Mouse (Mus musculus): ENCODE measurements around the gene Lyar. TPM values are rescaled to one million over a fixed set of nuclear protein-coding genes. Genes with fewer than 3 reads are reported as not detected.

Lyar gene
- polyA plus RNA-seq (2014; fragmentation: Nextera tagmentation; extraction: Ambion mirVana) = 211 and 221 TPM in 2 replicates

GRCm38 (mm10) chr5:38220328-38220912 lies at the start of gene Lyar, which contains the start of gene Zbtb49:
Lyar (plus strand) TSS chr5:38220470.
Zbtb49 (minus strand) TSS chr5:38220457.
- peak within 1 kb of the TSS; percentile 92 for H3K4me3 ChIP-seq (ENCODE audit: low read depth, low read length)
- DNase-seq (ENCODE audit: low spot score) (peak; percentile 94), ATAC-seq (replicated peaks; ENCODE audit: low FRiP score) (peak; percentile 91)
- H3K36me3 ChIP-seq (ENCODE audit: control insufficient read depth, insufficient read depth, low read length) = peaks cover 8% of the 10 kb centered on the region
- under 1% methylated on average over 55 of the region's 55 CpGs for WGBS
- H3K9ac ChIP-seq (ENCODE audit: low read depth, low read length) = peak within 1 kb of the TSS; percentile 84
- H3K4me1 ChIP-seq (replicated peaks; ENCODE audit: control insufficient read depth, insufficient read depth, low read length) = peaks cover 7% of the 10 kb centered on the region
- no peaks in the 10 kb centered on the region for H3K9me3 ChIP-seq (ENCODE audit: control insufficient read depth, low read length)
- H3K27me3 ChIP-seq (replicated peaks; ENCODE audit: control insufficient read depth, insufficient read depth, low read length) = no peaks in the 10 kb centered on the region
- H3K4me2 ChIP-seq = peak within 1 kb of the TSS; percentile 82
- H3K27ac ChIP-seq (ENCODE audit: low read depth, low read length) = peak within 1 kb of the TSS; percentile 55

- H3K4me2 ChIP-seq = no peak overlapping the region
- ATAC-seq (replicated peaks; ENCODE audit: low FRiP score) = no peak
- no peaks in the 10 kb centered on the region for H3K36me3 ChIP-seq (ENCODE audit: control insufficient read depth, insufficient read depth, low read length)
- no peak overlapping the region for H3K4me3 ChIP-seq (ENCODE audit: low read depth, low read length)
- no peaks in the 10 kb centered on the region for H3K4me1 ChIP-seq (replicated peaks; ENCODE audit: control insufficient read depth, insufficient read depth, low read length)
- no peak overlapping the region for H3K9ac ChIP-seq (ENCODE audit: low read depth, low read length)
- H3K27ac ChIP-seq (ENCODE audit: low read depth, low read length) = no peak overlapping the region
- whole genome bisulfite sequencing = 34% methylated on average over 5 of the region's 5 CpGs
- no peak for DNase-seq (ENCODE audit: low spot score)
- peaks cover 3% of the 10 kb centered on the region; the same call in 1 of the 2 replicates for H3K9me3 ChIP-seq (ENCODE audit: control insufficient read depth, low read length)
- no peaks in the 10 kb centered on the region for H3K27me3 ChIP-seq (replicated peaks; ENCODE audit: control insufficient read depth, insufficient read depth, low read length)
Observed at GRCm38 (mm10) chr5:38173766-38174165, 46.5 kb upstream of the Lyar start.

- ATAC-seq (replicated peaks; ENCODE audit: low FRiP score) (no peak), DNase-seq (ENCODE audit: low spot score) (no peak)
- 80% methylated on average over 16 of the region's 16 CpGs for WGBS
- H3K9me3 ChIP-seq (ENCODE audit: control insufficient read depth, low read length) = peaks cover 3% of the 10 kb centered on the region; the same call in 1 of the 2 replicates
- no peak overlapping the region for H3K27ac ChIP-seq (ENCODE audit: low read depth, low read length)
- H3K9ac ChIP-seq (ENCODE audit: low read depth, low read length) = no peak overlapping the region
- no peaks in the 10 kb centered on the region for H3K27me3 ChIP-seq (replicated peaks; ENCODE audit: control insufficient read depth, insufficient read depth, low read length)
- no peaks in the 10 kb centered on the region for H3K4me1 ChIP-seq (replicated peaks; ENCODE audit: control insufficient read depth, insufficient read depth, low read length)
- no peak overlapping the region for H3K4me2 ChIP-seq
- no peak overlapping the region for H3K4me3 ChIP-seq (ENCODE audit: low read depth, low read length)
- no peaks in the 10 kb centered on the region for H3K36me3 ChIP-seq (ENCODE audit: control insufficient read depth, insufficient read depth, low read length)
Observed at GRCm38 (mm10) chr5:38174256-38174912, 45.9 kb upstream of the Lyar start.

- Histone ChIP-seq H3K9me3 (ENCODE audit: control insufficient read depth, low read length) (no peaks in the 10 kb centered on the region), H3K4me3 (ENCODE audit: low read depth, low read length) (no peak overlapping the region), H3K27ac (ENCODE audit: low read depth, low read length) (no peak overlapping the region), H3K9ac (ENCODE audit: low read depth, low read length) (no peak overlapping the region), H3K36me3 (ENCODE audit: control insufficient read depth, insufficient read depth, low read length) (no peaks in the 10 kb centered on the region), H3K4me2 (no peak overlapping the region), H3K4me1 (replicated peaks; ENCODE audit: control insufficient read depth, insufficient read depth, low read length) (no peaks in the 10 kb centered on the region), H3K27me3 (replicated peaks; ENCODE audit: control insufficient read depth, insufficient read depth, low read length) (no peaks in the 10 kb centered on the region; the same call in 1 of the 2 replicates)
- ATAC-seq (replicated peaks; ENCODE audit: low FRiP score) (no peak), DNase-seq (ENCODE audit: low spot score) (no peak)
- WGBS = 76% methylated on average over 6 of the region's 6 CpGs
Observed at GRCm38 (mm10) chr5:38184688-38185285, 35.5 kb upstream of the Lyar start.

- no peak overlapping the region for H3K4me2 ChIP-seq
- H3K9ac ChIP-seq (ENCODE audit: low read depth, low read length) = no peak overlapping the region
- no peak overlapping the region for H3K4me3 ChIP-seq (ENCODE audit: low read depth, low read length)
- no peaks in the 10 kb centered on the region; the same call in 1 of the 2 replicates for H3K27me3 ChIP-seq (replicated peaks; ENCODE audit: control insufficient read depth, insufficient read depth, low read length)
- no peak overlapping the region for H3K27ac ChIP-seq (ENCODE audit: low read depth, low read length)
- no peaks in the 10 kb centered on the region for H3K36me3 ChIP-seq (ENCODE audit: control insufficient read depth, insufficient read depth, low read length)
- no peak for DNase-seq (ENCODE audit: low spot score)
- no peaks in the 10 kb centered on the region for H3K9me3 ChIP-seq (ENCODE audit: control insufficient read depth, low read length)
- ATAC-seq (replicated peaks; ENCODE audit: low FRiP score) = no peak
- H3K4me1 ChIP-seq (replicated peaks; ENCODE audit: control insufficient read depth, insufficient read depth, low read length) = no peaks in the 10 kb centered on the region
- 89% methylated on average over 2 of the region's 2 CpGs for WGBS
Observed at GRCm38 (mm10) chr5:38187006-38187405, 33.3 kb upstream of the Lyar start.

GRCm38 (mm10) chr5:38190907-38191306 lies 29.4 kb upstream of the Lyar start:
- Histone ChIP-seq H3K27me3 (replicated peaks; ENCODE audit: control insufficient read depth, insufficient read depth, low read length) (no peaks in the 10 kb centered on the region), H3K4me1 (replicated peaks; ENCODE audit: control insufficient read depth, insufficient read depth, low read length) (no peaks in the 10 kb centered on the region), H3K9me3 (ENCODE audit: control insufficient read depth, low read length) (no peaks in the 10 kb centered on the region), H3K4me3 (ENCODE audit: low read depth, low read length) (no peak overlapping the region), H3K4me2 (no peak overlapping the region), H3K27ac (ENCODE audit: low read depth, low read length) (no peak overlapping the region), H3K9ac (ENCODE audit: low read depth, low read length) (no peak overlapping the region), H3K36me3 (ENCODE audit: control insufficient read depth, insufficient read depth, low read length) (no peaks in the 10 kb centered on the region)
- ATAC-seq (replicated peaks; ENCODE audit: low FRiP score) (no peak), DNase-seq (ENCODE audit: low spot score) (no peak)
- WGBS = 89% methylated on average over 3 of the region's 3 CpGs

- no peaks in the 10 kb centered on the region for H3K9me3 ChIP-seq (ENCODE audit: control insufficient read depth, low read length)
- H3K27ac ChIP-seq (ENCODE audit: low read depth, low read length) = no peak overlapping the region
- DNase-seq (ENCODE audit: low spot score) = no peak
- 32% methylated on average over 2 of the region's 2 CpGs for WGBS
- H3K36me3 ChIP-seq (ENCODE audit: control insufficient read depth, insufficient read depth, low read length) = no peaks in the 10 kb centered on the region
- no peak overlapping the region for H3K4me3 ChIP-seq (ENCODE audit: low read depth, low read length)
- H3K4me2 ChIP-seq = no peak overlapping the region
- no peaks in the 10 kb centered on the region for H3K27me3 ChIP-seq (replicated peaks; ENCODE audit: control insufficient read depth, insufficient read depth, low read length)
- H3K4me1 ChIP-seq (replicated peaks; ENCODE audit: control insufficient read depth, insufficient read depth, low read length) = no peaks in the 10 kb centered on the region
- no peak overlapping the region for H3K9ac ChIP-seq (ENCODE audit: low read depth, low read length)
- ATAC-seq (replicated peaks; ENCODE audit: low FRiP score) = no peak
Observed at GRCm38 (mm10) chr5:38194946-38195345, 25.3 kb upstream of the Lyar start.

GRCm38 (mm10) chr5:38195941-38196340 lies 24.3 kb upstream of the Lyar start:
- Histone ChIP-seq H3K9ac (ENCODE audit: low read depth, low read length) (no peak overlapping the region), H3K9me3 (ENCODE audit: control insufficient read depth, low read length) (no peaks in the 10 kb centered on the region), H3K36me3 (ENCODE audit: control insufficient read depth, insufficient read depth, low read length) (peaks cover 4% of the 10 kb centered on the region; the same call in 1 of the 2 replicates), H3K4me3 (ENCODE audit: low read depth, low read length) (no peak overlapping the region), H3K27me3 (replicated peaks; ENCODE audit: control insufficient read depth, insufficient read depth, low read length) (no peaks in the 10 kb centered on the region), H3K4me2 (no peak overlapping the region), H3K27ac (ENCODE audit: low read depth, low read length) (no peak overlapping the region), H3K4me1 (replicated peaks; ENCODE audit: control insufficient read depth, insufficient read depth, low read length) (no peaks in the 10 kb centered on the region)
- ATAC-seq (replicated peaks; ENCODE audit: low FRiP score) = no peak
- no peak for DNase-seq (ENCODE audit: low spot score)
